Mouse (Mus musculus) limb, embryonic 15.5 days (tissue): Measurements from ENCODE around the gene Eef1akmt1. TPM values are rescaled to one million over a fixed set of nuclear protein-coding genes. Genes with fewer than 3 reads are reported as not detected.

Source experiments
- ATAC-seq: fragments of 200-750 bp; cut with Nextera tagmentation; 2 replicates; pipeline ENCODE4 v1.8.0; 2017; ENCODE audit warnings: low read depth, moderate TSS enrichment; ENCODE audit not compliant: insufficient number of reproducible peaks, low FRiP score, low TSS enrichment
- H3K27ac ChIP-seq: fragments of 300-500 bp; sonication (generic); 2 replicates; pipeline ENCODE4 v1.5.1; 2015; ENCODE audit warnings: moderate library complexity, mild to moderate bottlenecking, inconsistent platforms
- H3K27me3 ChIP-seq: fragments of 300-500 bp; sonication (generic); 2 replicates; pipeline ENCODE4 v1.6.1; 2015; ENCODE audit warnings: inconsistent platforms
- H3K36me3 ChIP-seq: fragments of 300-500 bp; sonication (generic); 2 replicates; pipeline ENCODE4 v1.6.1; 2015; ENCODE audit warnings: inconsistent platforms
- H3K4me1 ChIP-seq: fragments of 300-500 bp; sonication (generic); 2 replicates; pipeline ENCODE4 v1.6.1; 2015; ENCODE audit warnings: inconsistent platforms
- H3K4me2 ChIP-seq: fragments of 300-500 bp; sonication (generic); 2 replicates; pipeline ENCODE4 v1.6.1; 2015; ENCODE audit warnings: mild to moderate bottlenecking, inconsistent platforms
- H3K4me3 ChIP-seq: fragments of 300-500 bp; sonication (generic); 2 replicates; pipeline ENCODE4 v1.5.1; 2015; ENCODE audit warnings: mild to moderate bottlenecking, inconsistent platforms
- H3K9ac ChIP-seq: fragments of 300-500 bp; sonication (generic); 2 replicates; pipeline ENCODE4 v1.6.1; 2015; ENCODE audit warnings: inconsistent platforms
- H3K9me3 ChIP-seq: fragments of 300-500 bp; sonication (generic); 2 replicates; pipeline ENCODE4 v1.6.1; 2016; ENCODE audit warnings: inconsistent platforms
- WGBS: fragments of 180-500 bp; shearing (Covaris S2); methylation state at CpG from one replicate; pipeline ENCODE4 v1.1.7; 2015; 5-methylcytosine and 5-hydroxymethylcytosine counted together
- polyA plus RNA-seq: library from polyadenylated mRNA; unstranded; fragments of >200 nt; fragmentation: Nextera tagmentation; extraction: Ambion mirVana; gene quantifications from 2 replicates; pipeline ENCODE4 v1.2.1, GENCODE M21; 2015

Eef1akmt1 gene
- polyA plus RNA-seq, 1 experiment from 2014 or later: 88.8 TPM

DNA sequence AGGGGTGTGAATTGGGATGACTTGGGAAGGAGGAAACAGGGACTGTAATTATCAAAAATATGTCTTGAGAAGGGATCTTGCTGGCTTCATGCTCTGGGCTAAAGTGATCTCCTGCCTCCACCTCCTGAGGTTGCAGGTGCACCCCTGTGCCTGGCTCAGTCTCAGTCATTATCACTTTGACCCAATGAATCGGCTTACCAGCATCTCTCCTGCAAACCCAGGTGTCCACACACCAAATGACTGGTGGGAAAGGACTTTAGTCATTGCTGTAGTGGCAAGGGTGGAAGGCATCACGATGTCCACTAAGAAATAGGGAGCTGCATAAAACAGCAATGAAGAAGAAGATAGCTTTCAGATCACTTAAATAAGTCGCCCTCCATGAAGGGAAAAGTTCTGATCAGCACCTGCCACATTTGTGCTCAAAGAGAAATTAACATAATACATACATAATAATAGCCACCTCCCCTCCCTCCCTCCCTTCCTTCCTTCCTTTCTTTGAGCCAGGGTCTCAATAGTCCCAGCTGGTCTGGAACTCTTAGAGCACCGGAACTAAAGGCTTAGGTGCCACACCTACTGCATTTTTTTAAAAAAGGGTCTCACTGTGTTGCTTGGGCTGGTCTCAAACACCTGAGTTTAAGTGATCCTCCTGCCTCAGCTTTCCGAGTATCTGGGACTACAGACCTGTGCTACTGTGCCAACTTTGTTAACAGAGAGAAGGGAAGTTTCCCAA is 41.5 kb downstream of the Eef1akmt1 start:
- ATAC-seq: no peak
- Histone ChIP-seq H3K4me2 (no peak overlapping the region), H3K9ac (no peak overlapping the region), H3K27ac (no peak overlapping the region), H3K36me3 (no peaks in the 10 kb centered on the region), H3K4me1 (peaks cover 34% of the 10 kb centered on the region), H3K9me3 (no peaks in the 10 kb centered on the region), H3K4me3 (no peak overlapping the region), H3K27me3 (no peaks in the 10 kb centered on the region)
- 72% methylated on average over 5 of the region's 5 CpGs for WGBS

DNA sequence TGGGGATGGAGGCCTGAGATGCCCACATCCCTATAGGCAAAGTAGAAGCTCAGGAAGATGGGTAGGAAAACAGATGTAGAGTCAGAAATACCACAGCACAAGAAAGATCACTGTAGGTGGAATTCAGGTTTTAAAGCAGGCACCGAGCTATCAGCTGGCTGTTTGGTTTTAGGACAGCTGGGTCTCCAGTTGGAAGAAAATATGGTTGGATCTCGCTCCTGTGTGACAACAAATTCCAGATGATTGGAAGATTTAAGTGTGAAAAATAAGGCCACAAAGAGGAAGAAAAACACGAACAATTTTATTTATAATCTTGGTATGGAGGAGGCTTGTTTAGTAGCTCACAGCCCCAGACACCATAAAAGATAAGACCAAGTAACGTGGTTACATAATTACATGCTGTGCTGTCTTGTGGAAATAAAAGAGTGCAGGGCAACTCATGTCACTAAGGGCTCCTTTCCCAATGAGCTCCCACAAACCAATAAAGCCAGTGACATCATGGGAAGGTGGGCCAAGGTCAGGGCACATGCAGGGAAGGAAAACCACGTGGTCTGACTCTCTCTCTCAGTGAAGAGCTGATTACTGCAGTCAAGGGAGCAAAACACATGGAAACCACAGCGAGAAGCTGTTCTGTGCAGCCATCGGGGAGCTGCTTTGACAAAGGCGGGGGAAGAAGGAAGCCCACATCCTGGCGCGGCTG is 42.2 kb downstream of the Eef1akmt1 start:
- no peaks in the 10 kb centered on the region for H3K9me3 ChIP-seq
- no peak overlapping the region for H3K9ac ChIP-seq
- peaks cover 30% of the 10 kb centered on the region for H3K4me1 ChIP-seq
- WGBS: 47% methylated on average over 10 of the region's 10 CpGs
- no peaks in the 10 kb centered on the region for H3K36me3 ChIP-seq
- H3K27ac ChIP-seq: no peak overlapping the region
- no peak overlapping the region for H3K4me3 ChIP-seq
- no peaks in the 10 kb centered on the region for H3K27me3 ChIP-seq
- no peak for ATAC-seq
- H3K4me2 ChIP-seq: no peak overlapping the region

GRCm38 (mm10) chr14:57527598-57527997 is 43.8 kb downstream of the Eef1akmt1 start:
- ATAC-seq: no peak
- Histone ChIP-seq H3K27ac (no peak overlapping the region), H3K9ac (no peak overlapping the region), H3K36me3 (no peaks in the 10 kb centered on the region), H3K27me3 (no peaks in the 10 kb centered on the region), H3K4me3 (no peak overlapping the region), H3K4me1 (peaks cover 25% of the 10 kb centered on the region), H3K4me2 (no peak overlapping the region), H3K9me3 (no peaks in the 10 kb centered on the region)
- WGBS: 52% methylated on average over 2 of the region's 2 CpGs

DNA sequence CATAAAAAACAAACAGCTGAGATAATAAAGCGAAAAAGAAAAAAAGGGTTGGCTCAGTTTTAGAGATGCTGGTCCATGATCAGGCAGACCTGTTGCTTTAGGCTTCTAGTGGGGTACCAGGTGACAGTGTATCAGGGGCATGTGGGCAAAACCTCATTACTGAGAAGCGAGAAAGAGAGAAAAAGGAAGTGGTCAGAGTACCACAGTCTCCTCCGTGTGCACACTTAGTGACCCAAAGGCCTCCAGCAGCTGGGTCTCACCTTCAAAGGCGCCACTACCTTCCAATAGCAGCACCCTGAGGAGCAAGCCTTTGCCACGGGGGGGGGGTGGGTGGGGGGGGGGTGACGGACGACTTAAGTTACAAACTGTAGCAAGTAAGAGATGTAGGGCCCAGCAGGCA is 44.3 kb downstream of the Eef1akmt1 start:
- H3K36me3 ChIP-seq: no peaks in the 10 kb centered on the region; the same call in 1 of the 2 replicates
- no peak overlapping the region for H3K27ac ChIP-seq
- no peak for ATAC-seq
- no peaks in the 10 kb centered on the region for H3K27me3 ChIP-seq
- no peak overlapping the region for H3K4me3 ChIP-seq
- H3K9ac ChIP-seq: no peak overlapping the region
- no peak overlapping the region for H3K4me2 ChIP-seq
- H3K9me3 ChIP-seq: no peaks in the 10 kb centered on the region
- 41% methylated on average over 7 of the region's 7 CpGs for WGBS
- H3K4me1 ChIP-seq: peaks cover 25% of the 10 kb centered on the region

DNA sequence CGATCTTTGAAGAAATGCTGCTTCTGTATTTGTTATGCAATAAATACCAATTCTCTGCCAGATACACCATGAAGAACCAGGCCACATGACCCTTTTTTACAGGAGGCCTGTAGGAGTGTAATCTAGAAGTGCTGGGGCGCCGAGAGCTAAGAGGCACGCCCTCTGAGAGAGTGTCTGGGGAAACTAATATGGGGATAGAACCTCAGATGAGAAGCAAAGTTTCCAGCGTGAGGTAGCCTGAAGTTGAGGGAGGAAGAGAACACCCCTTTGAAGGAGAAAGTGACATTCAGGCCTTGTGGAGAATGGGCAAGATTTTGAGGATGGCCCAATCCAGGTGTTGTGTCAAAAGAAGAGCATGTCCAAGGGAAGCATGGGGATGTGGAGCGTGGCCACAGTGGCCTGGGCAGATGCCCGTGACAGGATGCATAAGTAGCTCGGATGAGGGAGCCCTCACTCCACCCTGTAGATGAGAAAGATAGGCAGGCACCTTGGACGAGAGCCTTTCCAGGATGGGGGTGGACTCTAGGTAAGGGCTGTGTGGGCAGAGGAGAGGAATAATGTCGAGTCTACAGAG is 45.3 kb downstream of the Eef1akmt1 start:
- Histone ChIP-seq H3K27me3 (no peaks in the 10 kb centered on the region), H3K4me2 (peak overlapping the region; percentile 81), H3K36me3 (no peaks in the 10 kb centered on the region; the same call in 1 of the 2 replicates), H3K27ac (no peak overlapping the region), H3K4me1 (peaks cover 25% of the 10 kb centered on the region), H3K9ac (no peak overlapping the region), H3K4me3 (peak overlapping the region; percentile 69), H3K9me3 (no peaks in the 10 kb centered on the region)
- whole genome bisulfite sequencing: 46% methylated on average over 10 of the region's 10 CpGs
- no peak for ATAC-seq

DNA sequence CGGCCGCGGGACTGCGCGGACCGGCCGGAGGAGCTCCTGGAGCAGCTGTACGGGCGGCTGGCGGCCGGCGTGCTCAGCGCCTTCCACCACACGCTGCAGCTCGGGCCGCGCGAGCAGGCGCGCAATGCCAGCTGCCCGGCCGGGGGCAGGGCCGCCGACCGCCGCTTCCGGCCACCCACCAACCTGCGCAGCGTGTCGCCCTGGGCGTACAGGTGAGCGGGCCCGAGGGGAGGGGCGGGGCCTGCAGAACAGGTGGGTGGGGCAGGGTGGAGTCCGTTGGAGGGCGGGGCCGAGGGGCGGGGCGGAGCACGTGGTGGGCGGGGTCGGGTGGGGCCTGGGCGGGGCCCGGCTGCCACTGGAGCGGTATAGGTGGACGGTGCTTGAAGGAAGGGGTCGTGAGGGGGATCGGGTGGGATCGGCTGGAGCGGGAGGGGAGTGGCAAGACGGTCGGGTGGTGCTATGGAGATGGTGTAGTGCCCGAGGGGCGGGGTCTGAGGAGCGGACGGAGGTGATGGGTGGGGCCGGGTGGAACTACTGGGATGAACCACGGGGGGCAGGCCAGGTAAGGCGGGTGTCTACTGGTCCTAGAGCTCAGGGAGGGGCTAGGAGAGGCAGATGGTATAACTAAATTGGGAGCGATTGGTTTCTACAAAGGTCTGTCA is 45.9 kb downstream of the Eef1akmt1 start:
- WGBS: under 1% methylated on average over 55 of the region's 60 CpGs
- ATAC-seq: peak; percentile 76
- H3K36me3 ChIP-seq: no peaks in the 10 kb centered on the region; the same call in 1 of the 2 replicates
- H3K27ac ChIP-seq: peak overlapping the region; percentile 81
- peak overlapping the region; percentile 81 for H3K4me2 ChIP-seq
- peak overlapping the region; percentile 69 for H3K4me3 ChIP-seq
- peaks cover 25% of the 10 kb centered on the region for H3K4me1 ChIP-seq
- no peaks in the 10 kb centered on the region for H3K9me3 ChIP-seq
- peak overlapping the region; percentile 63 for H3K9ac ChIP-seq
- no peaks in the 10 kb centered on the region for H3K27me3 ChIP-seq

GRCm38 (mm10) chr14:57524671-57525387 is 46.6 kb downstream of the Eef1akmt1 start, which contains the start of gene Il17d:
TSS of gene Il17d (plus strand) at chr14:57524777.
- Histone ChIP-seq H3K9me3 (no peaks in the 10 kb centered on the region), H3K4me3 (peak within 1 kb of the TSS; percentile 69), H3K4me2 (peak within 1 kb of the TSS; percentile 81), H3K4me1 (peaks cover 25% of the 10 kb centered on the region), H3K36me3 (no peaks in the 10 kb centered on the region; the same call in 1 of the 2 replicates), H3K27me3 (no peaks in the 10 kb centered on the region), H3K27ac (peak within 1 kb of the TSS; percentile 86), H3K9ac (peak within 1 kb of the TSS; percentile 63)
- no peak for ATAC-seq
- under 1% methylated on average over 69 of the region's 104 CpGs for WGBS

DNA sequence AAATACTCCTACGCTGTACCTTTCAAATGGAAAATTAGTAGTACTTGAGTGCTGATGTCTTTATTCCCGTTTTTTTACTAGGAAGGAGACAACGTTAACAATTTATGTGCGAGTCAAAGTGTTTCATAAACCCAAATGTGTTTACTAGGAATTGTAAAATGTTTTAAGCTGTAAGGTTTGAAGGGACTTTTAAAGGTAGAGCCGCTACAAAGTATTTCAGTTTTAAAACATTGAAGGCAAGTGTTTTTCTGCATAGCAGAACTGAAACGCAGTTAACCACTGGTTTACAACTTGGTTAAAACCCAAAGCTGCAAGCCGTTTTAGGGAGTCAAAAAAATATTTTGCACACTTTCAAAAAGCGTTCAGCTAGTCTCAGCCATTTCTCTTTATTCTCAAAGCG is 47.6 kb downstream of the Eef1akmt1 start:
- H3K4me2 ChIP-seq: peak overlapping the region; percentile 81
- 52% methylated on average over 9 of the region's 9 CpGs for WGBS

DNA sequence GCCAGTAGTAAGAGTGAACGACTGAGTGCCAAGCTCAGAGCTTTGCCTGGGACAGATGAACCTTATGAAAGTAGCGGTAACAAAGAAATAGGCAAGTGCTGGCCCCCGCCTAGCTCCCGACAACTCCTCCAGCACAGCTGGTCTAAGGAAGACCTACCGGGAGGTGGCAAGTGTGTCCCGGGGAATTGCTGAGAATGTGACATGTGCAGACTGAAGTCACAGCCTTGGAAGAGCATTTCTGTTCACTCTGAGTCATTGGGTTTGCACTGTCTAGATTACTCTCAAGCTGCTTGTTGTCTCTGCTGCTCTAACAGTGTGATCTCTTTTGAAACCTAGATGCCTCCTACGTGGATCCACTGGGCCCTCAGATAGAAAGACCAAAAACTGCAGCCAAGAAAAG is 54.4 kb downstream of the Eef1akmt1 start:
- H3K4me2 ChIP-seq: no peak overlapping the region
- H3K4me1 ChIP-seq: peaks cover 7% of the 10 kb centered on the region; the same call in 1 of the 2 replicates
- no peaks in the 10 kb centered on the region for H3K27me3 ChIP-seq
- no peak overlapping the region for H3K4me3 ChIP-seq
- H3K27ac ChIP-seq: no peak overlapping the region
- 78% methylated on average over 7 of the region's 7 CpGs for WGBS
- no peak overlapping the region for H3K9ac ChIP-seq
- H3K9me3 ChIP-seq: no peaks in the 10 kb centered on the region
- no peak for ATAC-seq
- H3K36me3 ChIP-seq: 0 out of 2 replicates have a peak, but pooled peaks cover 5% of the 10 kb centered on the region

More for the DNA sequence above, 47.6 kb downstream of the Eef1akmt1 start:
- Histone ChIP-seq H3K4me1 (peaks cover 16% of the 10 kb centered on the region), H3K4me3 (peak overlapping the region; percentile 69; the same call in 1 of the 2 replicates), H3K9ac (no peak overlapping the region), H3K9me3 (no peaks in the 10 kb centered on the region), H3K36me3 (no peaks in the 10 kb centered on the region; the same call in 1 of the 2 replicates), H3K27ac (no peak overlapping the region), H3K27me3 (no peaks in the 10 kb centered on the region)
- ATAC-seq: no peak

GRCm38 (mm10) chr14:57515156-57515762 is 56.2 kb downstream of the Eef1akmt1 start:
- H3K9me3 ChIP-seq: no peaks in the 10 kb centered on the region
- H3K36me3 ChIP-seq: 0 out of 2 replicates have a peak, but pooled peaks cover 5% of the 10 kb centered on the region
- H3K4me2 ChIP-seq: no peak overlapping the region
- no peaks in the 10 kb centered on the region for H3K27me3 ChIP-seq
- 33% methylated on average over 6 of the region's 6 CpGs for WGBS
- H3K4me1 ChIP-seq: peaks cover 7% of the 10 kb centered on the region; the same call in 1 of the 2 replicates
- no peak overlapping the region for H3K27ac ChIP-seq
- no peak overlapping the region for H3K4me3 ChIP-seq
- no peak for ATAC-seq
- H3K9ac ChIP-seq: no peak overlapping the region

DNA sequence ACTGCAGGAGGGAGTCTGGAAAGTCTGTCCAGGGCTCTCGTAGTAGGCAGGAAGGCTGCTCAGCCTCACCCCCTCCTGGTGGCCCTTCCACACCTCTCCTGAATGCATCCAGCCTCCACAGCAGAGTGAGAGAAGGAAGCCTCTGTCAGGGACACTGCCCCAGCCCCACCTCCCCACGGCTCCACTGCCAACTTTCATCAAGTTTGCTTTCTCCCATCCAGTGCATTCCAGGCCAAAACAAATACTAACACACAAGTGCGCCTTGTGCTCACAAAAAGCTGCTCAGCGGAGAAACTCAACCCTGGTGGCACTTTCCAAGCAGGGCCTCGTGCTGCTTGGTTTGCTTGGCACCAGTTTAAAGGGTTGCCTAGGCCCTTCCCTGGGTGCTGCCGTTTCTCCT is 61.9 kb downstream of the Eef1akmt1 start:
- H3K9ac ChIP-seq: no peak overlapping the region
- H3K9me3 ChIP-seq: no peaks in the 10 kb centered on the region
- no peak overlapping the region for H3K4me3 ChIP-seq
- H3K36me3 ChIP-seq: no peaks in the 10 kb centered on the region
- 60% methylated on average over 6 of the region's 6 CpGs for WGBS
- H3K27ac ChIP-seq: peak overlapping the region; percentile 77
- peak; percentile 91 for ATAC-seq
- H3K4me1 ChIP-seq: no peaks in the 10 kb centered on the region
- no peaks in the 10 kb centered on the region for H3K27me3 ChIP-seq
- H3K4me2 ChIP-seq: no peak overlapping the region
